Mouse (Mus musculus) kidney, adult 2 months (tissue): Measurements from ENCODE around the gene Ckb. TPM values are rescaled to one million over a fixed set of nuclear protein-coding genes. Genes with fewer than 3 reads are reported as not detected.
"Not testable (repeated sequence)": the region's sequence is repeated elsewhere in the genome, so short reads cannot be mapped to it uniquely, and the experiment has no call there.

ENCODE experiments used
- DNase-seq: peaks from one replicate; pipeline ENCODE4 v3.0.0; 2021
- H3K27ac ChIP-seq: fragments of 200-500 bp; 2 replicates; pipeline ENCODE4 v1.5.1; 2012; ENCODE audit warnings: low read depth, low read length, control low read depth, inconsistent platforms; ENCODE audit not compliant: insufficient read depth
- H3K27me3 ChIP-seq: fragments of 200-500 bp; replicated peaks from 2 replicates; pipeline ENCODE4 v1.6.1; 2012; ENCODE audit warnings: mild to moderate bottlenecking, moderate library complexity, low read length, inconsistent platforms; ENCODE audit not compliant: control insufficient read depth, insufficient read depth
- H3K36me3 ChIP-seq: fragments of 200-500 bp; 2 replicates; pipeline ENCODE4 v1.6.1; 2012; ENCODE audit warnings: mild to moderate bottlenecking, moderate library complexity, low read length, inconsistent platforms; ENCODE audit not compliant: control insufficient read depth, insufficient read depth
- H3K4me1 ChIP-seq: fragments of 200-500 bp; 2 replicates; pipeline ENCODE4 v1.6.1; 2011; ENCODE audit warnings: low read length; ENCODE audit not compliant: control insufficient read depth, insufficient read depth
- H3K4me3 ChIP-seq: fragments of 200-500 bp; 2 replicates; pipeline ENCODE4 v1.5.1; 2011; ENCODE audit warnings: mild to moderate bottlenecking, low read depth, low read length, control low read depth; ENCODE audit not compliant: insufficient read depth
- CTCF ChIP-seq: fragments of 200-500 bp; conservative IDR thresholded peaks from 2 replicates; pipeline ENCODE4 v1.5.1; 2011; ENCODE audit warnings: low read depth, mild to moderate bottlenecking, control low read depth, low read length, moderate library complexity, mixed read lengths; ENCODE audit not compliant: insufficient read depth, insufficient read length
- POLR2A ChIP-seq: fragments of 200-500 bp; IDR thresholded peaks from one replicate; pipeline ENCODE4 v1.6.1; 2011; ENCODE audit warnings: low read depth, low read length, control low read depth
- WGBS: fragments of 180-500 bp; shearing (Covaris S2); methylation state at CpG from one replicate; pipeline ENCODE4 v1.1.7; 2018; 5-methylcytosine and 5-hydroxymethylcytosine counted together
- polyA plus RNA-seq: library from polyadenylated mRNA; depleted of rRNA; stranded (reverse); fragments of >200 nt; gene quantifications from 2 replicates; pipeline ENCODE4 v1.2.3, GENCODE M21; 2012; rRNA removed

Gene Ckb
- polyA plus RNA-seq = 280 and 340 TPM in 2 replicates

GRCm38 (mm10) chr12:111672176-111672575 is at the start of gene Ckb:
Ckb (minus strand) TSS chr12:111672338.
- under 1% methylated on average over 31 of the region's 31 CpGs for WGBS
- Histone ChIP-seq H3K36me3 (no peaks in the 10 kb centered on the region), H3K27ac (peak within 1 kb of the TSS; percentile 13; the same call in 1 of the 2 replicates), H3K4me3 (peak within 1 kb of the TSS; percentile 61), H3K4me1 (peaks cover 15% of the 10 kb centered on the region), H3K27me3 (no peaks in the 10 kb centered on the region)
- TF ChIP-seq CTCF (no peak), POLR2A (no peak)
- peak; percentile 84 for DNase-seq

- H3K4me3 ChIP-seq = no peak overlapping the region
- no peak for DNase-seq
- H3K27me3 ChIP-seq = no peaks in the 10 kb centered on the region
- no peak overlapping the region for H3K27ac ChIP-seq
- H3K36me3 ChIP-seq = peaks cover 2% of the 10 kb centered on the region; the same call in 1 of the 2 replicates
- no peaks in the 10 kb centered on the region for H3K4me1 ChIP-seq
- TF ChIP-seq CTCF (no peak), POLR2A (no peak)
- WGBS = 89% methylated on average over 4 of the region's 4 CpGs
These were observed 48.1 kb upstream of the Ckb start for GRCm38 (mm10) chr12:111720222-111720621.

GRCm38 (mm10) chr12:111718656-111719055 is 46.5 kb upstream of the Ckb start:
- H3K27ac ChIP-seq = no peak overlapping the region
- WGBS = 35% methylated on average over 8 of the region's 8 CpGs
- H3K4me1 ChIP-seq = peaks cover 5% of the 10 kb centered on the region; the same call in 1 of the 2 replicates
- no peak overlapping the region for H3K4me3 ChIP-seq
- H3K27me3 ChIP-seq = no peaks in the 10 kb centered on the region
- no peak for DNase-seq
- no peak for TF ChIP-seq CTCF
- TF ChIP-seq POLR2A = no peak
- H3K36me3 ChIP-seq = peaks cover 2% of the 10 kb centered on the region; the same call in 1 of the 2 replicates

- WGBS = 97% methylated on average over 7 of the region's 7 CpGs
- TF ChIP-seq POLR2A (no peak), CTCF (no peak)
- H3K4me1 ChIP-seq = peaks cover 11% of the 10 kb centered on the region; the same call in 1 of the 2 replicates
These were observed 44.4 kb upstream of the Ckb start for GRCm38 (mm10) chr12:111716505-111716904.

GRCm38 (mm10) chr12:111713880-111714279 is 41.7 kb upstream of the Ckb start:
- H3K4me1 ChIP-seq = peaks cover 11% of the 10 kb centered on the region; the same call in 1 of the 2 replicates
- not testable (repeated sequence) for H3K27me3 ChIP-seq, H3K36me3 ChIP-seq, H3K27ac ChIP-seq
- peak; percentile 39 for DNase-seq
- WGBS = 52% methylated on average over 6 of the region's 6 CpGs
- H3K4me3 ChIP-seq = peak overlapping the region; percentile 4; the same call in 1 of the 2 replicates

More at GRCm38 (mm10) chr12:111716505-111716904, 44.4 kb upstream of the Ckb start:
- no peak for DNase-seq
- Histone ChIP-seq H3K27ac (no peak overlapping the region), H3K27me3 (no peaks in the 10 kb centered on the region), H3K4me3 (no peak overlapping the region), H3K36me3 (no peaks in the 10 kb centered on the region)

- peaks cover 11% of the 10 kb centered on the region; the same call in 1 of the 2 replicates for H3K4me1 ChIP-seq
- peak within 1 kb of the TSS; percentile 62 for H3K27ac ChIP-seq
- TF ChIP-seq CTCF = no peak
- no peak for TF ChIP-seq POLR2A
- peak; percentile 95 for DNase-seq
- H3K27me3 ChIP-seq = no peaks in the 10 kb centered on the region
- H3K36me3 ChIP-seq = peaks cover 2% of the 10 kb centered on the region; the same call in 1 of the 2 replicates
- WGBS = under 1% methylated on average over 85 of the region's 86 CpGs
- peak within 1 kb of the TSS; percentile 87 for H3K4me3 ChIP-seq
These were observed 41.0 kb upstream of the Ckb start, which contains the start of the genes Bag5 and Apopt1 for GRCm38 (mm10) chr12:111713004-111713651. Bag5 (minus strand) TSS chr12:111713257. Apopt1 (plus strand) TSS chr12:111713261.

GRCm38 (mm10) chr12:111712476-111712875 is 40.3 kb upstream of the Ckb start:
- DNase-seq = no peak
- WGBS = under 1% methylated on average over 32 of the region's 33 CpGs

More at GRCm38 (mm10) chr12:111712476-111712875, 40.3 kb upstream of the Ckb start:
- no peaks in the 10 kb centered on the region for H3K27me3 ChIP-seq
- peak overlapping the region; percentile 87 for H3K4me3 ChIP-seq
- H3K36me3 ChIP-seq = peaks cover 2% of the 10 kb centered on the region; the same call in 1 of the 2 replicates
- H3K27ac ChIP-seq = peak overlapping the region; percentile 62; the same call in 1 of the 2 replicates
- TF ChIP-seq POLR2A (no peak), CTCF (no peak)
- H3K4me1 ChIP-seq = peaks cover 11% of the 10 kb centered on the region; the same call in 1 of the 2 replicates
